Mouse (Mus musculus): ENCODE results near the gene Gm21985.
A peak's percentile ranks its signal among the peaks of the same experiment; 100 is the strongest.

DNA sequence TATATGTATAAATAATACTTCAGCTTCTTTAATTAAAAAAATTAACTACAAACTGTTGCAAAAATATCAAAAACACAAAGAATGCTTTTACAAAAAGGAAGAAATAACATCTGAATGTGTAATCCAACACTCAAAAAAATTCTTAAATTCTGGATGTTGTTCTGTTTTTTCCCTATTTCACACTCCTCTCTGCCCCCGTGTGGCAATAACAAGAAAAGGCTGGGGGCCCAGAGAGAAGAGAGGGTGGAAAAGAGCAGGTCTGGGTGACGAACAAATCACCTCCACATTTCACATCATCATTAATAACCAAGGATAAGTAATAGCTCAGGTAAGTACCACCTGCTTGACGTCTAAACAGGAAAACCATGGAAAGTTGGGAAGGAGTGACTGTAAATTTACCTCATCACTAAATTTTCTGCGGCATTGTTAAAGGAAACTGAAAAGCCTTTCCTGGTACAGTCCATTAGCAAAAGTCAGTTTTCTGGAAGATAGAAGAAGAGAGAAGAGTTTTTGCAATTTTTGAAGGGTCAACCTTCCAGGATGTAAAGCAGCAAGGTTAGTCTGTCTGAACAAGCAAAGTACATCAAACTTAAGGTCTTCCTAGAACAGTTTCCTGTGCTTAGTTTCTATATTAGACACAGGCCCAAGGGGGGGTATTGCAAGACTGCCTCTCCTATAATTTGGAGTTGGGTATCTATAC, 183.6 kb downstream of the Gm21985 start:
- TF ChIP-seq CTCF (IDR thresholded peaks at IDR 0.05) (peak; percentile 68), EP300 (IDR thresholded peaks at IDR 0.05) (no peak)
